Mouse (Mus musculus) large intestine, adult 2 months (tissue): ENCODE results near the gene Tmem131l. TPM values are rescaled to one million over a fixed set of nuclear protein-coding genes. Genes with fewer than 3 reads are reported as not detected.
"Not testable (repeated sequence)": the region's sequence is repeated elsewhere in the genome, so short reads cannot be mapped to it uniquely, and the experiment has no call there.

Source experiments
- DNase-seq: peaks from one replicate; pipeline ENCODE4 v3.0.0-alpha.2; 2012; ENCODE audit warnings: low read depth, low spot score
- WGBS: fragments of 180-500 bp; shearing (Covaris S2); methylation state at CpG from one replicate; pipeline ENCODE4 v1.1.7; 2018; 5-methylcytosine and 5-hydroxymethylcytosine counted together
- polyA plus RNA-seq: library from polyadenylated mRNA; depleted of rRNA; stranded (reverse); fragments of >200 nt; gene quantifications from 2 replicates; pipeline ENCODE4 v1.2.3, GENCODE M21; 2012

Gene Tmem131l
- polyA plus RNA-seq, 1 experiment, result 14.2 TPM

DNA sequence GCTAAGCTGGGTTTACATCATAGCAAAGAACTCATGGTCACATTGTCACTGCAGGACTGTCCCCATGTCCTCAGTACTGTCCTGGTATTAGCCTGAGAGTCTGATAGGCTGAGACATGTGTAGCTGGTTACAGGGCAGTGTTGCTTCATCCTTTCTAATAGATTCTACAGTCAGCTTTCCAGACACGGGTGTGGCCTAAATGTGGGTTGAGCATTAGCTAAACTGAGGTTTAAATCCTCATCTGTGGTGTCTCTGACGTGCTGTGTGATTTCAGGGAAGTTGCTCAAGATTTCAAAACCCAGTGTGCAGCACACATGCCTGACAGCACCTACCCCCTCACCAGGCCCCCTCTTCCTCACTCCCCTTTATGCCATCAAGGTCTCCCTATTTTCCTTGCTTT is 154.8 kb downstream of the Tmem131l start:
- no peak for DNase-seq

DNA sequence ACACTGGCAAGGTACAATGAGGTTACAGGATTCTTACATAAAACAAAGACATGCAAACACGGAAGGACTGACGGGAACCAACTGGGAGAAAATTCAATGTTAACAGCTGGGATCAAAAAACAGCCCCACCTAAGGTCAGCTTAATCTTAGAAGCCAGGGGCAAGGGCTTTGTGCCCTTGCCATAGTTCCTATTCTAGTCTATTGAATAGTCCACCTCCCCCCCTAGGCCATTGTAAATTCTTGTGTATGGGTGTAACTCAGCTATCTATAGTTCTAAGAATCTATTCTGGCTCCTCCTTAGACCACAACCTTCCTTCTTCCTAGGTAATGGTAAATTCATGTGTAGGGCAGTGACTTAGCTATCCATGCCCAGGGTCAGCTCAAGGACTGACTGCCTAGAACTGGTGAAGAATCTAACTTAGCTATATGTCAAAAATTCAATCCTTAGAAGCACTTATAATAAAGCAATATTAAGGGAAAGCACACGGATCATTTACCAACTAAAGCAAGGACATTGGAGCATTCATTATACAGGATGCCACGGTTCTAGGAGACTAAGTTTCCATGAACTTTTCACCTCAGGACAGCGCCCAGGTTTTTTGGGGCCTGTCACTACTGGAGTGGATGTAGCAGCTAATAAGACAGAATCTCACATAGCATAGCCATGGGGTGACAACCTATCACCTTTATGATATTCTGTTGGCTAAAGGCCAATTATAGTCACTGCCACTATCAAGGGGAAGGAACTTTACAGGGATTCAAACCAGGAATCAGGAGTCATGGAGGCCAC is 160.5 kb downstream of the Tmem131l start:
- not testable (repeated sequence) for DNase-seq
- WGBS, result 91% methylated on average over 5 of the region's 5 CpGs

More for the DNA sequence above, 154.8 kb downstream of the Tmem131l start:
- WGBS, result 45% methylated on average over 2 of the region's 2 CpGs

DNA sequence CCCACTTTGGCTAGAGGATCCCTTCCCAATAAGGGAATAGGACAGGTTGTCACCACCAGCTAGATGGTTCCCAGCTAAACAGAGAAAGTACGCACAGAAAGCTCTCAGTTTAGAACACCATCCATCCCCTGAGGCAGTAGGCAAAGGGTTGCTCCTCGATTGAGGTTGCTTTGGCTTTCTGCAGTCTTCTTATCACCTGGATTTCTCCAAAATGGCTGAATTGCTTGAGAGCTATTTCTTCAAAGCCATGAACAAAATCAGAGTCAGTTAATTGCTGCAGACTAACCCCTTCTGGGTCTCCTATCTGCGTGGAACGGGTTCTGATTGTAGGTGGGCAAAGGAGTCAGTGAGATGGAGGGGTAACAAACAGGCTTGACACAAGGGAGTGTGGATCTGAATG is 161.2 kb downstream of the Tmem131l start:
- WGBS, result 93% methylated on average over 4 of the region's 4 CpGs
- DNase-seq, result no peak

DNA sequence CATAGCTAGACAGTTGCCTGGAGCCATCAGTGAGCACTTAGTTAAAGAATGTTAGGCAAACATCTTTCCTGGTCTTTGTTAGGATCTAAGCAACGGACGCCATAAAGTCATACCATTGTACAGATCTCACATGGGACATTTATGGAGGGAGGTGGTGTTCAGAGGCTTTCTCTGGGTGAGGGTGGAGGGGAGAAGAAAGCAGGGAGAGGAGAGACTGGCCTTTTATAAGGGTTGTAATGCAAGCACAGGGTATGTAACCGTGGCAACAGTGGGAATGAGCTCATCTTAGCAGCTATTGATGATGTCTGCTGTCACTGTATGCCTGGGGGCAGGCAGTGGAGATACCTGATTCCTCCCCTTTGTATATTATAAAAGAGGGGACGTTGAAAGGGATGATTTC is 163.7 kb downstream of the Tmem131l start:
- WGBS, result 57% methylated on average over 4 of the region's 4 CpGs
- DNase-seq, result no peak

DNA sequence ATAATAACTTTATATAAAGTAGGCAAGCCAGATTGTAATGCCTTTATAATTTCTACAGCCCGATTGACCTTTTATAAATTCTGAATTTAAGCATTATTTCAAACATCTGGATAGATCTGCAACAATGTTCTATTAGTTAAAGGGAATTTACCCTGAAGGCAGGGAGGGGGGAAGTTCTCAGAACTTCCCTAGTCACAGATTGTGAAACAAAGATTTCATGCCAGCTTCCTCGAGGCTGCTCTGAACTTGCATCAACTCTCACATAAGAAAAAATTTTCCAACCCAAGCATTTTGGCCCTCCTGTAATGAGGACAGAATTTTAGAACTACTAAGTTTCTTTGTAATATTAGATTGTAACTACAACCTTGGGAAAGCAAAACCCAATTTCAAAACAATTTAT is 164.9 kb downstream of the Tmem131l start:
- WGBS, result 82% methylated on average over 2 of the region's 2 CpGs
- not testable (repeated sequence) for DNase-seq

DNA sequence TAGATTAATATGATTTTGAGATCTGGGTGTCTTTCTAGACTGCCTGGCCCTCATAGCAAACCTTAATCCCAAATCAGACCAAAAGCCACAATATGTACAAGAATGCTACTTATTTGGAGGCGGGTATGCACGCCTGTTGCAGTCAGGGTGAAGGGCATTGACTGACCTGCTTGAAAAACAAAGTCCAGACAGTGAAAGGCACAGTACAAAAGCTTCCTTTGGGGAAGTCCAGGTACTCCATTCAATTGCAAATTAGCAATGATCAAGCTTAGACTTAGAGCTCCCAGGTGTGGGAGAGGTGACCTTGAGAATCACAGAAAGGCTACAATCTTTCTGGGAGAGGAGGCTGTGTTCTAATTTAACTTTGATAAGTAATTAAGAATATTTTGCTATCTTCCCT is 167.1 kb downstream of the Tmem131l start:
- not testable (repeated sequence) for DNase-seq
- WGBS, result 92% methylated on average over 2 of the region's 2 CpGs

DNA sequence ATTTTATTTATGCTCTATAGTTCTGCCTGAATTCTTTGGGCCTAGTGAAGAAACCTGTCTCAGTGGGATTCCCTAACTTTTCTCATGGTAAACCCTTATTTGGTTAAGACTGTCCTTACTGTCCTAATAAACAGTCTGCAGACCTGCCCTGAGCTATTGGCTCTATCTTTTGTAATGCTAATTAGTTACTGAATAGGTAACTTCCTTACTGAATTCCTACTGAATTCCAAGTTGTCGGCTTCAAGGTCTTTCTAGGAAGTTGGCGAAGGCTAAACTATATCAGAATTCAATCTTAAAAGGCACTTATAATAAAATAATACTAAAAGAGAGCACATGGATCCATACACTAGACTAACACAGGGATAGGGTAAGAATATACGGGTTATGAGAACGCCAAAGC is 168.0 kb downstream of the Tmem131l start:
- not testable (repeated sequence) for DNase-seq

DNA sequence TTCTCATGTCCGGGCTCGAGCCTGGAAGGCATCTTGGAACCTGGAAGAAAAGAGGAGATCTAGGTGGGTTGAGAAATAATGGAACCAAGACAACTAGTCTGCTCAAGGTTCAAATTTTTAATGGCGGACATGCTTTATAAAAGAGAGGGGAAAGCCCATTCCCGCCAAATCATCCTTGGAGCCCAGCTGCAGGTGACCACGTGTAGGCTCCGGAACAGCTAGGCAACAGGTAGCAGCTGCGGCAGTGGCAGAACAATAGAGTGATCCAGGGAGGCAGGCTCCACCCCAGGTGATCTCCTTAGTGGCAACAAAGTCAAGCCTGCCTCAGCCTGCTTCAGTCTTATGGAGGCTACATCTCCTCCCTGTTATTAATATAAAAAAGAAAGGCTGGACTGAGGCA is 168.4 kb downstream of the Tmem131l start:
- 91% methylated on average over 7 of the region's 7 CpGs for WGBS

More for the DNA sequence above, 168.0 kb downstream of the Tmem131l start:
- over 99% methylated on average over 4 of the region's 4 CpGs for WGBS

DNA sequence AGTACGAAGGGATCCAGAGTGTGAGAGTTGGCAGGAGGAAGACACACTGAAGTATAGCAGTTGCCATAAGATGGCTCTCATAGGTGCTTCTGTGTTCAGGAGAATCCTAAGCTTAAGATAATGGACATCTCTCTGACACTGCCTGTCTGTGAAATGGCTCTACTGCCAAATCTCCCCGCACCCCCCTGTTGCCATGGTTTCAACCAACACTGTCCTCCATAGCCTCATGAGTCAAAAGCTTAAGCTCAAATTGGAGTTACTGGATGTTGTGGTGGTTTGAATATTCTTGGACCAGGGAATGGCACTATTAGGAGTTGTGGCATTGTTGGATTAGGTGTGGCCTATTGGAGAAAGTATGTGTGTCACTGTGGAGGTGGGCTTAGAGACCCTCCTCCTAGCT is 170.2 kb downstream of the Tmem131l start:
- WGBS, result 94% methylated on average over 2 of the region's 2 CpGs

More for the DNA sequence above, 168.4 kb downstream of the Tmem131l start:
- not testable (repeated sequence) for DNase-seq

DNA sequence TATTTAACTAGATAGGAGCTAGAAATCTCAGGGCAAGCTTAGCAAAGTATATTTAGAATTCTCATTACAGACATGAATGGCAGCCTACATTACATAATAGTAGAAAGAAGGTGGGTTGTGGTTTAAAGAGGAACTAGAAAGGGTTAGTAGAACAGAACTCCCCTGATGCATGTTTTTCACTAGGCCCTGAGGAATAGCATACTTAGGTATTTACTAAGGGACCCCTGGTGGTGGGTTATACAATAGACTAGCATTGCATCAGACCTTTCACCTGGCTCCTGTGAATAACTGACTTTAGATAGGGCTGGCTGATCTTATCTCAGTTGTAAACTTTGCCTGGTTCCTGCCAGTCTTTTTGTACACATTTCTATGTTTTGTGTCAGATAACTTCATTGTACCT is 172.9 kb downstream of the Tmem131l start:
- DNase-seq, result not testable (repeated sequence)

More for the DNA sequence above, 170.2 kb downstream of the Tmem131l start:
- DNase-seq, result no peak

DNA sequence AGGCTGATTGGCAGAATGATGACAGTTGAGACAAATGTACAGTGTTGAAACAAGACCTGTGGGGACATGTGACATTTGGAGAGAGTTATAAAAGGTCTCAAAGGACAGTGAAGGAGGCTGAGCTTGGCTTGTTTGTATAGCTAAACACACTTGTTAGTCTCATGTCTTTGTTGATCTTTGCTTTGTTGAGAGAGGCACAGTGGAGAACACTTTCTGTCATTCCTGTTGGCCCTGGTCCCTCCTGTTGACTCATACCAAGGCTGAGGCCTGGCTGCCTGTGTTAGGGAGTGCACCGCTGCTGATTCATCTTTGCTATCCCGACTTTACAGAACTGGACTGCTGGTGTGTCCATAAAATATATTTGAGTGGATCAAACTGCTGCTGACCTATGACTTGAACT is 174.8 kb downstream of the Tmem131l start:
- 15% methylated on average over 2 of the region's 2 CpGs for WGBS
- DNase-seq, result no peak

DNA sequence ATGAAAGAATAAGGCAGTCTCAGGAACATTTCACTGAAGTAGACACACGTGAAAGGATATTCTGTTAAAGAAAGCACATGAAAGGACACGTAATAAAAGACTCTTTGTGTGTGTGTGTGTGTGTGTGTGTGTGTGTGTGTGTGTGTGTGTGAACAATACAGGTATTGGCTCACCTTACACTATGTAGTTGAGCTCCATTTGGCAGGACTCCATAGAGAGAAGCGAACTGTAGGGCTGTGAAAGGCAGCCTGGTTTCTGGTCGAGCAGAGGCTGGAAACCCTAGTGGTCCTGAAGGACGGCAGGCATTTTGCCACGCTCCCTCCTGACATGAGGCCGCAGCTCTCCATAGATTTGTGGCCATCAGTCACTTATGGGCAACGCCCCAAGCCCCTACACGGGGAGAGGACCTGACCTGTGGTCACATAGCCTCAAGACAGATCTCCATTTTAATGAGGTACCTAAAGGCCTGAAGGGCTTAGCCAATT is 175.9 kb downstream of the Tmem131l start:
- WGBS, result 82% methylated on average over 9 of the region's 9 CpGs
- DNase-seq, result no peak

DNA sequence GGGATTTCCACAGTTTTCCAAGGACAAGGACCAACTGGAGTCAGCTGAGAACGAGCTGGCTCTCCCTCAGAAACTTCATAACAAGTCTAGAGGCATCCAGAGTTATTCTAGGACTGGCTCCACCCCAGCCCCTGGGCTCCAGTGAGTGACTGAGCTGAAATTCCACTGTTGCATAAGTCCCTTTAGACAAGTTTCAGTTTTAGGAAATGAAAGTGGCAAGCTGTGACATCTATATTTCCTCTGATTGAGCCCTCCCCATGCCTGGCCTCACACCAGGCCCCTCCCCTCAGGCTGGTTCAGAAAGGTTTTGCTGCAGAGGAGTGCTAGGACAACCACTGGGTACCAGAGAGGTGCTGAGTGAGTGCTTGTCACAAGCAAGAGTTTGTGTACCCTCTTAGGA is 177.0 kb downstream of the Tmem131l start:
- 0% methylated on average over 1 of the region's 1 CpGs for WGBS
- no peak for DNase-seq

DNA sequence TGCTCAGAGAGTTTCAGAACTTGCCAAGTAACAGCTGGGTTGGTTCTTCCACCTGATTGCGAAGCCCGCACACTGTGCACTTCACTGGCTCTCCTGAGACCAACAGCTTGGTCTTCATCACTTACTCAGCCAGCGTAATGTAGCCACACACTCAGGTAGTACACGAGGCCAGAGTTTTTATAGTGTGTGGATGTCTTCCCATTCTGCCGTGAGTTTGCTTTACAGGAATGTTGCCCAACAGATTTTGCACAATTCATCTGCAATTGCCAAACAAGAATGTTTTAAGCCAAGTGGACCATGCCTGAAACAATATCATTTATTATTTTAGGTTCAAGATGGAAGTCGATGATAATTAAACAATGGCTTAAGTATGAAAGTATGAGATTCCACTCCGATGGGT is 180.4 kb downstream of the Tmem131l start:
- 78% methylated on average over 7 of the region's 7 CpGs for WGBS
- no peak for DNase-seq

DNA sequence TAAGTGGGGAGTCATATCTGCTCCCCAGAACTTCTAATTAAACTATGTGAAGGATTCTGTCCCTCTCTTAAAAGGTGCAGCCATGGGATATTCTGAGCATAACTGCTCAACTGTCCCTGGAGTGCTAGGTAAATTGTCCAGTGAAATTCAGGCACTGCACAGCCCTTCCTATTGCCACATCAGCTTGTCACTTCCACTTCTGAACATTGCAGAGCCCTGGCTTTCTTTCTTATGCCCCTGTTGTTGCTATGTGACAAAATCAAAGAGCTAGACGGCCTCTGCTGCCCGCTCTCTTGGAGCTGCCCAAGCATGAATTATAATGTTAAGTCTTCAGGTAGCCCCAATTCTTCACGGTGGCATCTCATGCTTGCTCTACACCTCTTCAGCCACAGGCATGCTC is 180.9 kb downstream of the Tmem131l start:
- WGBS, result 87% methylated on average over 3 of the region's 3 CpGs
- no peak for DNase-seq

DNA sequence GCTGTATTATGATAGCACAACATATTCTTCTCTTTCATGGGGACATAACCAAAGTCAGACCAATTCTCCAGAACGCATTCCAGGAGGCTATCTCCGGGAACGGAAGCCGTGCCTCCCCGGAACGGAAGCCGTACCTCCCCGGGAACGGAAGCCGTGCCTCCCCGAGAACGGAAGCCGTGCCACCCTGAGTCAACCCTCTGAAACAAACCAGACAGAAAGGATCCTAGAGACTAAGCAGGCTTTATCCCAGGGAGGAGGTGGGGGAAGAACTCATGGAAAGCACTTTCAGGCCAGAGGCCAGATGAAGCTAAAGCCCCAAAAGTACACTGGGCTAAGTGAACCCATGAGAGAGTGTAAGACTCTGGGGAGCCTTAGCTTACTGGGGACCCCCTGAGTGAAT is 182.4 kb downstream of the Tmem131l start:
- 93% methylated on average over 13 of the region's 13 CpGs for WGBS
- no peak for DNase-seq

DNA sequence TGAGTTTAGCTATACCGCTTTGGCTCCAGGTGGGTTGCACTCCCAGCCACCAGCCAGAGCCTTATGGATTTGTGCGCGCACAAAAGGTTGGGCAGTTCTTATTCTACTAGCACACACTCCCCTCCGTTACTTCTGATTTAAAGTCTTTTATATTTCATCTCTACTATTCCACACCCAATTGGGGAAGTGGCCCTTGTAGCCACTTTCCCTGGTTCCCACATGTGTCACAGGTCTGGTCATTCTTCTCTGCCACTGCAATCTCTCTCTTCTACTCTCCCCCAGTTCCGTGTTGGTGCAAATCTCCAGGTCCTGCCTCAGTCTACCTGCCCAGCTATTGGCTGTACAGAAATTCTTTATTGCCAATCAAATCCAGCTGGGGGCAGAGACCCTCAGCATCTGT is 184.3 kb downstream of the Tmem131l start:
- DNase-seq, result no peak
- WGBS, result 90% methylated on average over 5 of the region's 5 CpGs

DNA sequence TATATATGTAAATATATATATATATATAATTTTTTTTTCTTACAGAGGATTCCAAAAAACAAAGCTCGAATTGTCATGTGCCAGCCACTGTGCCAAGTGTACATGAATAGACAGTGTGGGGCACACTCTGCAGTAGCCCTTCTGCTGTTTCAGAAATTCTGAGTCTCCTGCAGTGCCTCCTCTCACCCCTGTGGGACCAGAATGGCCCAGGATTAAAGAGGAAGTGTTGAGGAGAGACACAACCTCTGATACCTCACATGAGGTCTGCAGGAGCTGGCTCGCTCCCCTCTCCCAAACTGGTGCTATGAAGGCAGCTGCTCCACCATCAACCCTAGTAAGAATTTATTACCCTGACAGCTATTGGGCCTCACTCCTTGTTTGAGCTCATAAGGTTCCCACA is 190.6 kb downstream of the Tmem131l start:
- 77% methylated on average over 2 of the region's 2 CpGs for WGBS
- no peak for DNase-seq
